Mouse (Mus musculus): ENCODE measurements at regions not wholly inside any gene's neighbourhood (a gene's known extent, or its start where the extent isn't known, plus 50 kb on each side); places are given as distances from the start of the nearest gene placed in this dataset.

- no peak overlapping the region for H3K4me3 ChIP-seq (ENCODE audit: low read depth, low read length)
- H3K27ac ChIP-seq (ENCODE audit: low read depth) = no peak overlapping the region
- DNase-seq (no peak), ATAC-seq (ENCODE audit: insufficient read depth) (no peak)
- no peaks in the 10 kb centered on the region for H3K4me1 ChIP-seq (ENCODE audit: insufficient read depth)
- no peak overlapping the region for H3K9ac ChIP-seq
- no peaks in the 10 kb centered on the region for H3K27me3 ChIP-seq (ENCODE audit: insufficient read depth, low read length)
- TF ChIP-seq CTCF (IDR thresholded peaks at IDR 0.05; ENCODE audit: low read depth) = no peak
- WGBS = 49% methylated on average over 2 of the region's 2 CpGs
- no peaks in the 10 kb centered on the region for H3K36me3 ChIP-seq (ENCODE audit: insufficient read depth)
- no peaks in the 10 kb centered on the region for H3K9me3 ChIP-seq (ENCODE audit: low read depth, low read length)
- H3K4me2 ChIP-seq = no peak overlapping the region
Observed at GRCm38 (mm10) chr16:5444785-5445184, 189.0 kb upstream of the Eef2kmt start.

GRCm38 (mm10) chr16:5439717-5440116, 183.9 kb upstream of the Eef2kmt start:
- ATAC-seq (ENCODE audit: insufficient read depth) (no peak), DNase-seq (no peak)
- Histone ChIP-seq H3K9me3 (ENCODE audit: low read depth, low read length) (no peaks in the 10 kb centered on the region), H3K9ac (no peak overlapping the region), H3K36me3 (ENCODE audit: insufficient read depth) (no peaks in the 10 kb centered on the region), H3K27ac (ENCODE audit: low read depth) (no peak overlapping the region), H3K4me1 (ENCODE audit: insufficient read depth) (no peaks in the 10 kb centered on the region), H3K4me2 (no peak overlapping the region), H3K4me3 (ENCODE audit: low read depth, low read length) (no peak overlapping the region), H3K27me3 (ENCODE audit: insufficient read depth, low read length) (no peaks in the 10 kb centered on the region)
- 65% methylated on average over 2 of the region's 2 CpGs for WGBS
- TF ChIP-seq CTCF (IDR thresholded peaks at IDR 0.05; ENCODE audit: low read depth) = no peak

DNA sequence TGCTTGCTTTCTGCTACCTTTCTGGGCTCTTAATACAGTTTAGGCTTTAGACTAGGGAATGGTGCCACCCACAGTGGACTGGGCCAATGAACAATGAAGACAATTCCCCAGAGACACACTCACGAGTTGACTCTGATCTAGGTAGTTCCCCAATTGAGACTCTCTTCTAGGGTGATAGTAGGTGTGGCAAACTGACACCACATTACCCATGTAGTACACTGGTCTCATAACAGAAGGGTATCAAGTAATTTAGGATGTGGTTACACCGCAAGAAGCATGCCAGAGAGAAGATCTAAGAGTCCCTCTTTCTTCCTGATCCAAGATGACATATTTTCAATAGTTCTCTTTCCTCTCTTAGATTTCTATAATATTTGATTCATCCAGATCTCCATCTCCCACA, 182.6 kb upstream of the Eef2kmt start:
- Histone ChIP-seq H3K4me1 (ENCODE audit: insufficient read depth) (no peaks in the 10 kb centered on the region), H3K27me3 (ENCODE audit: insufficient read depth, low read length) (no peaks in the 10 kb centered on the region), H3K4me2 (no peak overlapping the region), H3K4me3 (ENCODE audit: low read depth, low read length) (no peak overlapping the region), H3K9me3 (ENCODE audit: low read depth, low read length) (no peaks in the 10 kb centered on the region), H3K27ac (ENCODE audit: low read depth) (no peak overlapping the region), H3K9ac (no peak overlapping the region), H3K36me3 (ENCODE audit: insufficient read depth) (no peaks in the 10 kb centered on the region)
- 78% methylated on average over 2 of the region's 2 CpGs for WGBS
- DNase-seq = no peak
- no peak for ATAC-seq (ENCODE audit: insufficient read depth)
- no peak for TF ChIP-seq CTCF (IDR thresholded peaks at IDR 0.05; ENCODE audit: low read depth)

- DNase-seq (no peak), ATAC-seq (ENCODE audit: insufficient read depth) (no peak)
- no peaks in the 10 kb centered on the region for H3K4me1 ChIP-seq (ENCODE audit: insufficient read depth)
- 64% methylated on average over 5 of the region's 5 CpGs for WGBS
- TF ChIP-seq CTCF (IDR thresholded peaks at IDR 0.05; ENCODE audit: low read depth) = no peak
- H3K4me2 ChIP-seq = no peak overlapping the region
- no peak overlapping the region for H3K4me3 ChIP-seq (ENCODE audit: low read depth, low read length)
- no peaks in the 10 kb centered on the region for H3K27me3 ChIP-seq (ENCODE audit: insufficient read depth, low read length)
- no peak overlapping the region for H3K9ac ChIP-seq
- H3K27ac ChIP-seq (ENCODE audit: low read depth) = no peak overlapping the region
- no peaks in the 10 kb centered on the region for H3K36me3 ChIP-seq (ENCODE audit: insufficient read depth)
- no peaks in the 10 kb centered on the region for H3K9me3 ChIP-seq (ENCODE audit: low read depth, low read length)
Observed at GRCm38 (mm10) chr16:5431689-5432088, 175.9 kb upstream of the Eef2kmt start.

DNA sequence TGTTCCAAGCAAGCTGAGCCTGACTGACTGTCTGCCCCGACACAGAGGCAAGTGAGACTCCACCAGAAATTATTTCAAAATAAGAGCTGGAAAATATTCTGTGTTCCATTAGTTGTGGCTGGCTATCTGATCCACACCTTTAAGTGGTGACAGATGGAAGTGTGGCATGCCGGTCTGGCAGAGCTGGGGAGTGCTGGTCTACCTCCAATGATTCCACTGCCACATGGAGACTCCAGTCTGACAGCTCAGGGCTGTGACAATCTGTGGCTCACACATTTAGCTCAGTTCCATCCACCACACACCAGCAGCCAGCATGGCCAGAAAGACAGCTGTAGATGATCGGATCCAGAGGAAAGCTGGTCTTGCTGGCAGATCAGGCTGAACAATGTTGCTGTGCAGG, 175.3 kb upstream of the Eef2kmt start:
- Histone ChIP-seq H3K4me1 (ENCODE audit: insufficient read depth) (no peaks in the 10 kb centered on the region), H3K27ac (ENCODE audit: low read depth) (no peak overlapping the region), H3K9ac (no peak overlapping the region), H3K9me3 (ENCODE audit: low read depth, low read length) (no peaks in the 10 kb centered on the region), H3K36me3 (ENCODE audit: insufficient read depth) (no peaks in the 10 kb centered on the region), H3K4me2 (no peak overlapping the region), H3K4me3 (ENCODE audit: low read depth, low read length) (no peak overlapping the region), H3K27me3 (ENCODE audit: insufficient read depth, low read length) (no peaks in the 10 kb centered on the region)
- ATAC-seq (ENCODE audit: insufficient read depth) = peak; percentile 70; the same call in 1 of the 2 replicates
- TF ChIP-seq CTCF (IDR thresholded peaks at IDR 0.05; ENCODE audit: low read depth) = no peak
- DNase-seq = peak; percentile 43
- 33% methylated on average over 3 of the region's 3 CpGs for WGBS

GRCm38 (mm10) chr16:5429466-5429865, 173.7 kb upstream of the Eef2kmt start:
- DNase-seq (no peak), ATAC-seq (ENCODE audit: insufficient read depth) (no peak)
- Histone ChIP-seq H3K4me3 (ENCODE audit: low read depth, low read length) (no peak overlapping the region), H3K4me1 (ENCODE audit: insufficient read depth) (no peaks in the 10 kb centered on the region), H3K4me2 (no peak overlapping the region), H3K9me3 (ENCODE audit: low read depth, low read length) (no peaks in the 10 kb centered on the region), H3K36me3 (ENCODE audit: insufficient read depth) (no peaks in the 10 kb centered on the region), H3K27me3 (ENCODE audit: insufficient read depth, low read length) (no peaks in the 10 kb centered on the region), H3K9ac (no peak overlapping the region), H3K27ac (ENCODE audit: low read depth) (no peak overlapping the region)
- WGBS = 57% methylated on average over 2 of the region's 2 CpGs
- TF ChIP-seq CTCF (IDR thresholded peaks at IDR 0.05; ENCODE audit: low read depth) = no peak

DNA sequence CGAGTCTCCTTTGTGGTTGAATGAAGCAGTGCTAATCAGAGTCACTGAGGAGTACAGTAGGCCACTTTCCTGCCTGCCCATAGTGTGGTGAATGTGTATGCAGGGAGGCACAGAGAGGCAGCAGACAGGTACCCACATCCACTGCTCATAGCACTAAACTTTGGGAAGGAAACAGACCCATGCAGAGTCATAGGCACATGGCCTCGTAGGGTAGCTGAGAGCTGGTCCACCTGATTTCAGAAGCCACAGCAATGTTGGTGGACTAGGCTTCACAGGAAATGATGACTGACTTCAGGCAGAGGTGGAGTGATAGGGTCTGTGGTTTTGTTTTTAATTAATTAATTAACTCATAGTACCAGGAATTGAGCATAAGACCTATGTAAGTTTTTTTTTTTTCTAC, 170.1 kb upstream of the Eef2kmt start:
- Histone ChIP-seq H3K27me3 (ENCODE audit: insufficient read depth, low read length) (no peaks in the 10 kb centered on the region), H3K4me1 (ENCODE audit: insufficient read depth) (no peaks in the 10 kb centered on the region), H3K4me3 (ENCODE audit: low read depth, low read length) (no peak overlapping the region), H3K4me2 (no peak overlapping the region), H3K9ac (no peak overlapping the region), H3K9me3 (ENCODE audit: low read depth, low read length) (no peaks in the 10 kb centered on the region), H3K36me3 (ENCODE audit: insufficient read depth) (no peaks in the 10 kb centered on the region), H3K27ac (ENCODE audit: low read depth) (no peak overlapping the region)
- DNase-seq (no peak), ATAC-seq (ENCODE audit: insufficient read depth) (no peak)
- 78% methylated on average over 2 of the region's 2 CpGs for WGBS
- TF ChIP-seq CTCF (IDR thresholded peaks at IDR 0.05; ENCODE audit: low read depth) = no peak

DNA sequence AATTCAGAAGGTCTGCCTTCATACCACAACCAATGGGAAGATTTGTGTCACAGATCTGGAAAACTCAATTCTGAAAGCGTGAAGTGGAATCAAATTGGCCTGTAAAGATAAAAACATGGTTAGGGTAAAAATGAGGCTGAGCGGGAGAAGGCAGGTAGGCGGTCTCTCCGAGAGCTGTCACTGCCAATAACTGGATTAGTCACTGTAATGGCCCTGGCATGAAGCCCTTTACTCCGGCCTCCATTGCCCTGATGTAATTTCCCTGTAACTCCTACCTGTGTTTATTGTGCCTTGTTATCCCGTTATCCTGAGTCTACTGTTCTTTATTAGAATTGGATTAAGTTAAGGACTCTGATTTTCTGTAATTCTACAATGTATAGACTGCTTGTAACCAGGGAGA, 166.3 kb upstream of the Eef2kmt start:
- Histone ChIP-seq H3K4me3 (ENCODE audit: low read depth, low read length) (no peak overlapping the region), H3K9ac (no peak overlapping the region), H3K27ac (ENCODE audit: low read depth) (no peak overlapping the region), H3K36me3 (ENCODE audit: insufficient read depth) (no peaks in the 10 kb centered on the region), H3K9me3 (ENCODE audit: low read depth, low read length) (no peaks in the 10 kb centered on the region), H3K27me3 (ENCODE audit: insufficient read depth, low read length) (no peaks in the 10 kb centered on the region), H3K4me2 (no peak overlapping the region), H3K4me1 (ENCODE audit: insufficient read depth) (no peaks in the 10 kb centered on the region)
- WGBS = 83% methylated on average over 6 of the region's 6 CpGs
- ATAC-seq (ENCODE audit: insufficient read depth) (no peak), DNase-seq (no peak)
- no peak for TF ChIP-seq CTCF (IDR thresholded peaks at IDR 0.05; ENCODE audit: low read depth)

Data from lung, embryonic 14.5 days (tissue).